10 mouse cellular contexts compared by ENCODE assay signal in the genomic region with DNA sequence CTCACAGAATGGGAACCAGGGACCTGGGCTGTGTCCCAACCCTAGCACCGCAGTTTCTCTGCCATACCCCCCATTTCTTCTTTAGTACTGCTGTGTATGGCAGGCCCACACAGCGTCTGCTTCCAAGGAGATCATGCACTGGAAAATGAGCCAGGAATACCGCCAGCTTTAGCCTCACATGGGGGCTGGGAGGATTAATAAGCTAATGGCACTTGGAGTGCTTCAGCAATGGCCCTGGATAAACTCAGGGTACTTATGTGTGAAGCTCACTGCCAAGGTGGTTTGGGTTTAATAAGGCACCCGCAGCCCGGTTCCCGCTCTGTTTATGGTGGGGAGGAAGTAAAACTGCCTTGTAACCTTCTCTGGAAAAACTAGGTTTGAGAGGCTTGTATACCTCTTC. TPM values are rescaled to one million over a fixed set of nuclear protein-coding genes. Genes with fewer than 3 reads are reported as not detected.
DNase-seq lines count a peak whose midpoint lies in the region.
"Had no signal": no experiment of that assay in that cellular context is flagged by ENCODE, and none has a peak within 500 bp of the region (broad histone marks: within the 10 kb centered on the region; RNA-seq: fewer than 3 reads in every experiment).

No protein-coding gene starts in this region.

- 71% methylated on average over 6 of the region's 6 CpGs for WGBS in heart, embryonic 10.5 days

- no peaks in the 10 kb centered on the region for H3K9me3 ChIP-seq in heart, embryonic 10.5 days
- H3K9me3 ChIP-seq: lung, embryonic 15.5 days; stomach, embryonic 15.5 days had no signal

- peaks cover 33% of the 10 kb centered on the region for H3K4me1 ChIP-seq in heart, embryonic 10.5 days

- DNase-seq in heart, embryonic 10.5 days (ENCODE audit: low spot score), result no peak
- no peak for DNase-seq in heart, adult 9 months (ENCODE audit: low spot score in 2 of 2)
- peak; percentile 28 for DNase-seq in right cerebral cortex, adult 18-20 months
- no peak for DNase-seq in right cerebral cortex, postnatal 14 days
- peak; percentile 11 to 34 for DNase-seq in heart, postnatal 14 days
- no peak for DNase-seq in embryo, embryonic 9.5 days (ENCODE audit: extremely low spot score)
- no peak for DNase-seq in lung, postnatal 10 days
- DNase-seq: cerebellum, adult 9-11 months had no signal

- intact Hi-C loops in heart, postnatal 14 days (cut with DNase I), result no loop called here

- H3K4me3 ChIP-seq in heart, embryonic 10.5 days, result no peak overlapping the region
- H3K4me3 ChIP-seq: lung, embryonic 15.5 days; stomach, embryonic 15.5 days had no signal

- no peaks in the 10 kb centered on the region for H3K27me3 ChIP-seq in heart, embryonic 10.5 days (ENCODE audit: insufficient read depth, poor library complexity, severe bottlenecking)
- H3K27me3 ChIP-seq: lung, embryonic 15.5 days; stomach, embryonic 15.5 days had no signal

- peaks cover 4% of the 10 kb centered on the region; the same call in 1 of the 2 replicates for H3K36me3 ChIP-seq in heart, embryonic 10.5 days
- H3K36me3 ChIP-seq: lung, embryonic 15.5 days; stomach, embryonic 15.5 days had no signal

- 0 out of 2 replicates have a peak overlapping the region, but pooled peaks have one; percentile 47 for H3K27ac ChIP-seq in heart, embryonic 10.5 days

RNA-seq across cellular contexts. Expression of a gene that starts 6.6 kb away (rescaled TPM):
- 348 and 351 TPM in 2 replicates for polyA plus RNA-seq in heart, embryonic 10.5 days (2016; fragmentation: Nextera tagmentation; extraction: Ambion mirVana)
- total RNA-seq in heart, postnatal 14 days (2021), result 100 to 1,000 TPM; 212 to 215 TPM

Comparison
In these comparisons a context has a peak if more than half of its experiments do, and no peak if none do; other contexts are left out.
1. DNase-seq: peak in right cerebral cortex, adult 18-20 months (single experiment) and heart, postnatal 14 days (2 of 2); none in heart, embryonic 10.5 days (single experiment), heart, adult 9 months (0 of 2), right cerebral cortex, postnatal 14 days (single experiment), embryo, embryonic 9.5 days (single experiment) and lung, postnatal 10 days (single experiment).